Mouse (Mus musculus): ENCODE measurements around the gene Secisbp2l.

The Secisbp2l gene

DNA sequence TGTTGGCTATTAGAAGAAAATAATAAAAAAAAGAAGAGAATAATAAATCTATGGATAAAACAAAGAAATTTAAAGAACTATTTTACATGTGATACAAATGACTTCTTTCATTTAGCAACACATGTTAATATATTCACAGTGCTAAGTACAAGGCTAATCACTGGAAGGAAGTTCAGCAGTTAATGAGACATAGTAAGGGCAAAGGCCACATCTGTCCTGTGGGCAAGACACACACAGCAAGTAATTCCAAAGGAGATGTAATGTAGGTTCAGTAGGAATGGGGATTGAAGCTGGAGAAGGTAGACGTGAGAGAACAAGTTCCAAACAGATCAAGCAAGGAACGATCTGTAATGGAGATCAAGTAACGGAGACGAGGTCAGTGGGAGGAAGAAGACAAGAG, 1.7 kb upstream of the Secisbp2l start:
- DNase-seq (ENCODE audit: low read depth, low spot score): no peak

DNA sequence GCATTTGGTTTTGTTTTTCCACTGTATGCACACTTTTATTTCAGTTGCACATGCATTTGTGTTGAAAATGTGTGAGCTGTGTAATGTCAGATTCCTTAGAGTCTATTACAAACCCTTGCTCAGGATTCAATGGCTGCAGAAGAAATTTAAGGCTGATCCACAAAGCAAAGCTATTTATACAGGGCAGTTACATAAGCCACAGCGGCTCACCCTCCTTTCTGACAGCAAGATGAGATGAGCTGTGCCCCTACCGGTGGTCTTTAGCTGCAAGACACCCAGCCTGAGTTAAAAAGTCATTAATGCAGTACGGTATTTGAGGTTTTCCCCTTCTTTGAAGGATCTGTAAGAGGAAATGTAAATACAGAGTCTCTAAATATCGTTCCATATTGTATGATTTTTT, 1.2 kb upstream of the Secisbp2l start:
- DNase-seq (ENCODE audit: low read depth, low spot score): no peak

DNA sequence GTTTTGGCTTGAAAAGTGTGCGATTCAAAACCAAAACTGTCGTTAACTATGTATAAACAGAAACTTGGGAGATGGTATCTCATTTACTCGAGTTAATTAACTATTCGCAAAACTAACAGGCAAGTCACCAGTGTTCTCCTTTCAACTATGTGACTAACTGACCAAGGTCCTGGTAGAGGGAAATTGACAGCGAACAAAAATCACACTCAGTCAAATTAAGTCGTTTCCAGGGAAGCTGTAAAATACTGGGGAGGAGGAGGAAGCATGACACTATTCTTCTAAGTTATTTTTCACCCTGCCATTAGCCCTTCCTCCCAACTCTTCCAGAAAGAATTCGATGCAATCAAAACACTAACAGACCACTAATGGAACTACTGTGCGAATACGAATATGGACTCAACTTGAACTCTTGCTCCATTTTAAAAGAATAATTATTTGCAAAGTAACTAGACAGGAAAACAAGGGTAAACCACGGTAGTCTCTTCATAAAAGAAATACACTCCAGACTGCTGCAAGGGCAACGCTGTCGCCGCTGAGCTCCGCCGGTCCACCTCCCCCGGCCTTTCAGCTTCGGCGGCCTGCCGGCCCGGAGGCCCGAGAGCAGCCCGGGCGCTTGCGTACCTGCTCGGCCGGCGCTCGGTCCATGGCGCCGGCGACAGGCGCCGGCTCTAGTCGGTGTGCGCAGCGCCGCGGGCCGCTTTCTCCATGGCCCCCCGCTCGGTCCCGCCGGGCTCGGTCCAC, 522 bp downstream of the Secisbp2l start:
- DNase-seq (ENCODE audit: low read depth, low spot score): no peak

DNA sequence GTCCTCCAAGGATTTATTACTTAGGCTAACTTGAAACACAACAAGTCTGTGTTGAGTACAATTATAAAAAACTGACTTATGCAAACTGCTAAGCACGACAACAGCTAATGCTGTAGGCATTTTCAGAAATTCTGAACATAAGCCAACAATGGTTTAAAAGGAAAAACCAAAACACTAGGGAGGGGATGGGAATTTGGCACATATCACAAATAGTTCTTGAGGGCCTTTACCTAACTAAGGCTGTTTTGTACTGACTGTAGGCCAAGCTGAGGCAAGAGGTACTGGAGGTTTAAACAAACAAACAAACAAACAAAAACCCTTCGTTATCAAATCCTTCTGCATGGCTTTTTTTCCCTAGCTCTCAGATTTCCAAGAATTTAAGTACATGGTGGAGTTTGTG, 1.7 kb downstream of the Secisbp2l start:
- DNase-seq (ENCODE audit: low read depth, low spot score): no peak

DNA sequence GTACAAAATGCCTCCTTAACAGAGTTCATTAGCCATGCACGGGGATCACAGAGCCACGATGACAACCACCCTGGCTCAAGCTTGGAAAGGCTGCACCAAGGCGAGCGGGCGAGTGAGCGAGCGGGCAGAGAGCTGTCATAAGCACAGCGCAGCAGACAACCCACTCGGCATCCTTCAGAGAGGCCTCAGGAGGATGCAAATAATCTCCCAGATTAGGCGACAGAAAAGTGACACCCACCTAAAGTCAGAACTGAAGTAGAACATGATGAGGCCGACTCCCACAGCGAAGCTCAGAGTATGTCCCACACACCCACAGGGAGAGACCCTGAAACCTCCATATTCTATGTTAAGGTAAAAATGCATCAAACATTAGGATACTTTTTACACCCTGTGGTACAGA, 4.3 kb downstream of the Secisbp2l start:
- no peak for DNase-seq (ENCODE audit: low read depth, low spot score)

DNA sequence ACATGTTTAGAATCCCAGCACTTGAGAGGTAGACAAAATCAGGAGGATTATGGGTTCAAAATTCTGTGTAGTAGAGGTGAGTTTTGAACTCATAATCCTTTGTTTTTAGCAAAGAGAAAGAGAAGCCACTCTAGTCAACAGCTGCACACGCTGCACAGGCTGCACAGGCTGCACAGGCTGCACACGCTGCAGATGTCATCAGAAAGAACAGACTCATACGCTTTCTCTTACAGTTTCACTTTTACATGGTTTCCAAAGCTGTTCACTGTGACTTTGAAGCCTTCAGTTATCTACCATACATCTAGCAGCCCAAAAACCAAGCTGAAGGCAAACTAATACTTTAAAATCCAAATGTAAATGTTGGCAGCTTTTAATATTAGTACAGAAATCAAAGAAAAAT, 5.7 kb downstream of the Secisbp2l start:
- DNase-seq (ENCODE audit: low read depth, low spot score): no peak

DNA sequence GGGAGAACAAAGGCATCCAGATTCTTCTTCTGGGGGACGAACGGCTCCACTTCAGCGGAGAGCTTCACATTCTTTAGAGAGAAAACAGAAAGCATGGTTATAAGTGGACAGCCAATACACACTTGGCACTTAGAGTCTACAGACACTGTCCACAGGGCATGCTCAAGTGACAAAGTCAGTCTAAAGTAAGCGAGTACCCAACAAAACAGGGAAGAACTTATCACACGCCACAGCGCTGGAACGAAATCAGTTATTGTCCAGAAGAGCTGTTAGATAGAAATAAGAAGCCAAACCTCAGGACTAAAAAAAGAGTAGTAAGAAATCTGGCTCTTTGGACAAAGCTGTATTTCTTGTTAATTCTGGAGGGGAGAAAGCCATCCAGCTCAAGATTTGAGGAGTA, 7.0 kb downstream of the Secisbp2l start:
- peak; percentile 76 for DNase-seq (ENCODE audit: low read depth, low spot score)

DNA sequence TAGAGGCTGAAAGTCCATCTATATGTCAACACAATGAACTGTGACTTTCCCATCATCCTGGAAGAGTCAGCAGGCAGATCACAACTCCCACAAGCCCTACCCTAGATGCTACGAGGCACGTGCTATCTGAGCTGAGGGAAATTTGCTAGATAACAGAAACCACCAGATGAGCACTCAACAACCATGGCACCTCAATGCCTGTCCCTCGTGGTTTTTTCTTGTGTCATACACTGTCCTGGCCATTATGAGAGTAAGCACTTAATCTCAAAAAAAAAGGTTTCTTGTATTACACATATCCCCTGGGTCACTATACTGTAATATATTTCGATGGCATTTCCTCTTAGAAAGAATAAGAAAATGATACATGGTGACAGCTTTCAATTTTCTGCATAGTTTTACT, 7.8 kb downstream of the Secisbp2l start:
- DNase-seq (ENCODE audit: low read depth, low spot score): no peak

DNA sequence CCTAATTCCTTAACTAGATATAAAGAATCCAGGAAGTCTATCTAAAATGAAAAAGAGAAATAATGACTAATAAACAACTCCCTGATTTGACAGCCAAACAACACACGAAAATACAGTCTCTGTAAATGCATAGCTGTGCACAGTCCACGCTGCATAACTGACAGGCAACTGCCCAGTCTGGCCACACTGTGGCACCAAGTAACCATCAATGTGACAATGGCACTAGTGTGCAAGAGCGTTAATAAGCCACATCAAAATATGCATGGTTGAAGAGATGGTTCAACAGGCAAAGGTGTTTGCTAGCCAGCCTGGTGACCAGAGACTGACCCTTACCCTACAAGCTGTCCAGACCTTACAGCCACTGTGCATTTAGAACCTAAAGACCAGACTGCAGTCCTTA, 17.6 kb downstream of the Secisbp2l start:
- no peak for DNase-seq (ENCODE audit: low read depth, low spot score)

DNA sequence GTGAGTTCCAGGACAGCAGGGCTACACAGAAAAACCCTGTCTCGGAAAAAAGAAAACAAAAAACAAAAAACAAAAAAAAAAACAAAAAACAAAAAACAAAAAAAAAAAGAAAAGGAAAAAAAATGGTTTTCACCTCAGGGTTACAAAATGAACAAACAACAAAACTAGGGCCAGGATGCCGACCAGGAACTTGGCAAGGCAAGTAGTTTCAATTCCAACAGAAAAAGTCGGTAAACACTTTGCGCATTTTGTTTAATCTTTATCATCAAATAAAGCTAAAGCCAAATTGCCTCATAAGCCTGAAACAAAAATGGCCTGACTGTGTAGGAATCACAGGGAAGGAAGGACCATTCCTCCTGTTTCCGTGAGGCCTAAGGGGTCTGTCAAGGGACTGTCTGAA, 18.1 kb downstream of the Secisbp2l start:
- no peak for DNase-seq (ENCODE audit: low read depth, low spot score)

DNA sequence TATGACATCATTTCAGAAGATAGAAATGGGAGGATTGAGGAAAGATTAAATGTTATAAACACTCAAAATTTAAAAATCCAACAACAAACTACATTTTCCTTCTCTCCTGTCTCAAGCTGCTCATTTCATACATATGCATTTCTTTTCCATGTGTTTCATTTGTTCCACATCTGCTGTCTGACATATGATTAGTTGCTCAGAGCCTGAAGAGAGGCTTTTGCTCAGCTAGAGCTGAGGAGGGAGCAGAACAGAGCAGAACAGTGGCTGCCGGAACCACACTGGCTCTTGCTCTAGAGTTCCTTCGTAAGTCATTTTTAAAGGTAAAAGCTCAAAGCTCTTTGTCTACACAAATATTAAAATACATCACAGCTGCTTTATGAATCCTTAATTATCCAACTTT, 33.3 kb downstream of the Secisbp2l start:
- no peak for DNase-seq (ENCODE audit: low read depth, low spot score)

DNA sequence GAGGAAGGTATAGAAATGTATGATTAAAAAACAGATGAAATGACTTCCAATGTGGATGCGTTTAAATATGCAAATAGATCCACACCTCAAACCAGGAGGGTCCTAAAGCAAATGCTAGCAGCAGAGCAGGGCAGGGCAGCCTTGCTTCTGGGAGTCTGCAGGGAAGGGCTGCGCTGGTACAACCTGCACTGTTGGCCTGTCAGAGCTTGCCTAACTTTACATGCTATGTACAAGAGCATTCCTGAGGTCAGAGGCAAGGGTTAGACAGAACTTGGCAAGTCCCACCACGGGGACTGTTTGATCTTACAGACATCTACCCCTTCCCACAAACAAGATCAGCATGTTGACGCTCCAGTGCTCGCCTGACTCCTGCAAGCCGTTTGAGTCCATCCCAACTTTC, 43.3 kb downstream of the Secisbp2l start:
- DNase-seq (ENCODE audit: low read depth, low spot score): no peak

DNA sequence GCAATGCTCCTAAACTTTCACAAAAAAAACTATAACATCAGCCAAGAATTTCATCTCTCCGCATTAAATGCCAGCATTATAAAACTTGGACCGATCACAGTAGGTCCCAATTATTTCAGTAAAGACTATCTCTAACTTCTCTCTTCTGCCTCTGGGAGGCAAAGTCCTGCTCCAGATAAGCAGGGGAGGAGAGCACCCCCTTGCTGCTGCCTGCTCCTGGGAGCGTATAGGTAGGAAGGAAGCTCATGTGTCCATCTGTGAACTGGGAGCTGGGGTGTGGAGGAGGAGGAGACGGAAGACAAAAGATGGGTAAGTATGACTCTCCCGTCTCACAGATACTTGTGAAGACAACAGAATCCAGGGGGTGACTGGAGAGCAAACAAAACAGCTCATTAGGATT, 44.0 kb downstream of the Secisbp2l start:
- no peak for DNase-seq (ENCODE audit: low read depth, low spot score)

DNA sequence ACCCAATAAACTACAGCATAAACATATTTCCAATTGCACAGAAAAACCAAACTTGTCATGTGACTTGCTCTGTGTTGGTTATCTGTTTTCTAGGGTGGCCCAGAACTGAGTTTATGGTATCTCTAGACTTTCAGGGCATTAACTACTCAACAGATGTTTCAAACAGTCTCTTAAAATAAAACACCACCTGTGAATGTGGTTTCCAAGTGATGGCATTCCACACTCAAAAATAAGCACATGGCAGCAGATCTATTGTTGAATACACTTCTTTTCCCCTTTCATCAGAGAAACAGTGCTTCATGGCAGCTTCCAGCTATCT, 46.7 kb downstream of the Secisbp2l start:
- DNase-seq (ENCODE audit: low read depth, low spot score): no peak

DNA sequence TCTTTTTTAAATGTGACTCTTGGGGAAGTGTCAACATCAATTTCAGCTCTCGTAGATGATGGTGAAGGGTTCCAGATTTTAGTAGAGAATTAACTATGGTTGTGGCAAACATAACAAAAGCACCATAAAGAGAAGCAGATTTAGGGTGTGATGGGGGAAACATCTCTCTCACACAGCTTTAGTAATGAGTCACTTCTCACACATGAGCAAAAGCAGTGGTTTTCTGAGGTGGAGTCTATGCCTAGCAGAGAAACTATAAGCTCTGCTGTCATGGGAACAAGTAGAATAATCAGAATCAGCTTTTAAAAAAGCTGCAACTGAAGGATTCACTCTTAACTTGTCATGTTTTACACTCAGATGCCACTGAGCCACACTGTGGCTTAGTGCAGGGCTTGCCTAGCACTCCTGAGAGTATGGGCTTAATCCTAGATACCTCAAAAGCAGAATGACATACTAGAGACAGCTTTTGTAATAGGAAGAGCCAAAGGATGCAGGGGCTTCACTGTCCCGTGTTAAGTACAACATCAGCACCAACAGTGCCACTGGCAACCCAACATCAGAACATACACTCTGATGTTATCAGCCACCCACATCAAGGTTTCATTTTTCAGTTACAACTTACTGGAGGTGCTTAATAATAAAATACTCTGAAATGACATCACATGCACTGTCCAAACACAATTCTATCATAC, 47.2 kb downstream of the Secisbp2l start:
- DNase-seq (ENCODE audit: low read depth, low spot score): no peak

DNA sequence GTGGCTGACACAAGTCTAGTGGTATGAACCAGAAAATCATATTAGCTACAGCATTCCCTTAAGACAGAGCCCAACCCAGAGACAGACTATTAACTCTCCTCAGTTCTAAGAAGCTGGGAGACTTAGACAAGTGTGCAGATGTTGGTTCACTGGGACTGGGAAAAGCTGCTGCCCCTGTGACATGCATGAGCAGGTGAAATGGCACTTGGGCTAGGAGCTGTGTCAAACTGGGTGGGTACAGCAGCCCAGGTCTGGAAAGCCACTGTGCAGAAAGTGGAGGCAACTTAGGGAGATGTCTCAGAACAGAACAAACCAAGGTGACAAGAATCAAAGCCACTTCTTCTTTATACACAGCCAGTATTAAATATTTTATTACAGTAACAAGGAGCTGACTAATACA, 47.9 kb downstream of the Secisbp2l start:
- no peak for DNase-seq (ENCODE audit: low read depth, low spot score)

DNA sequence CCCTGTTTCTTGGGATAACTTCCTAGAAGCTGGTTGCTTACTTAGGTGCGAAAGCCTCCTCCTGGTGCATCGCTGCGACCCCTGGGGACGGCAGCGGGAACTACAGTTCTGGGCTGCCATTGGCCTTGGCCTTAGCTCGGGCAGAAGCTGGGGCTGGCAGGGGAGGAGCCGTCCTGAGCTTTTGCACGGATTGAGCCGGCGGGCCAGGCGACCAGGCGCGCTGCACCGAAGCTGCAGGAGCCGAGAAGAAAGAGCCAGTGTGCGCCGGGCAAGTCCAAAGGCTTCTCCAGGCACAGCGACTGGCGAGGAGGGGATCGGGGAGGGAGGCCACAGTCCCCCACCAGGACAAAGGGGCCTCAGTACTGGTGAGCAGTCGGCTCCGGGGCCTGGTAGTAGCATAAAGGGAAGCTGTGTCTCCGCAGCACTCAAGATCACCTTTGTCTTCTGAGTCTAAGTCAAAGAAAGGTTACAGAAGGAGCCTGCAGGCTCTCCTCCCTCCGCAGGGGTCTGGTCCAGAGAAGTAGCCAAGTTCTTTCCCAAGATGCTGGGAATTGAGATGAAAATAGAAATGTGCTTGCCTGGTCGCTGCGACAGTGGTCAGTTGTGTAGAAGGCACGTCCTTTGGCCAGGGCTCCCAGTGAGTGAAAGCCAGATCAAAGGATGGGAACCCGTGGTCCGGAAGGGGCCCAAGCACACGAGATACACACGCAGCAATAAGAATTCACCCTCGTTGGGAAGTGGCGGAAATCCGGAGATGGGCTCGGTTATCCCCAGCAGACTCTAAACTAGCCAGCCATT, 50.7 kb downstream of the Secisbp2l start:
- peak; percentile 92 for DNase-seq (ENCODE audit: low read depth, low spot score)

DNA sequence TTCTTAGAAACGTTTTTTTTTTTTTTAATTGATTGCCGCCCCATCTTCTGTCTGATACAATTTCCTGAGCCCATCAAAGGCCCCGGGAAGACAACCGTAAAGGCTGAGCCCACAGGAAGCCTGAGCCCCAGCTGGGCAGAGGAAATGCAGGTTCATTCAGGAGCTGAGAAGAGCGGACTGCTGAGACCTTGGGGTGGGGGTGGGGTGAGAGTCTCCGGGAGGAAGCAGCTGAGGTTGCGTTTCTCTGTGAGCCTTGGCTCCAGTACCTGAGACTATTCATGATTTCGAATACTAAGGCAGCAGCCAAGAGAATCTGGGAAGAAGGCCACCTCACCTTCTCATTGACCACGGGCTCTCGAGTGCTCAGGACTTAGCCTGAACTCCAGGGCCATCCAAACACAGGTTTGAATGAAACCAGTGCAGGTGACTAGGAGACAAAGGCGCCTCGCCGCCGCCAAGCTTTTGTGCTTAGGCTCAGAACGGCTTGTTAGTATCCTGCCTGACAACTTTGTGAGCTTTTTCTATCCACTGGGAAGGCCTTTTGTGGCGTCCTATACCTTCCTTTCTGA, 58.0 kb downstream of the Secisbp2l start:
- peak; percentile 82 for DNase-seq (ENCODE audit: low read depth, low spot score)

DNA sequence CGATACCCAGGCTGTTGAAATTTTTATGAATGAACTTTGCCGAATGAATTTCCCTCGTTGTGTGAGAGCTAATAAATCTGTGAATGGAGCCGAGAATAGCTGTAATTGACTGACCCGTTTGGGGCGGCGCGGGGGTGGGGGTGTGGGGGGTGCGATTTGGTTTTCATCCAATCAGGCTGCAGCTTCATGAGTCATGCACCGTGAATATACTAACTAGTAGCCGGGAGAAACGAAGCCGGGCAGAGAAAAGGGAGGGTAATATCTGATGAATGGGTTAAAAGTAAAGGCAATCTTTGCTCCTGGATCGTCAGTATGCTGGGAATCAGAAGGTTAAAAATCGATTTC, 58.6 kb downstream of the Secisbp2l start, which contains the start of gene Shc4:
Gene Shc4, minus strand, starts transcription at position 63 of the 345 bp plus-strand sequence.
- no peak for DNase-seq (ENCODE audit: low read depth, low spot score)

DNA sequence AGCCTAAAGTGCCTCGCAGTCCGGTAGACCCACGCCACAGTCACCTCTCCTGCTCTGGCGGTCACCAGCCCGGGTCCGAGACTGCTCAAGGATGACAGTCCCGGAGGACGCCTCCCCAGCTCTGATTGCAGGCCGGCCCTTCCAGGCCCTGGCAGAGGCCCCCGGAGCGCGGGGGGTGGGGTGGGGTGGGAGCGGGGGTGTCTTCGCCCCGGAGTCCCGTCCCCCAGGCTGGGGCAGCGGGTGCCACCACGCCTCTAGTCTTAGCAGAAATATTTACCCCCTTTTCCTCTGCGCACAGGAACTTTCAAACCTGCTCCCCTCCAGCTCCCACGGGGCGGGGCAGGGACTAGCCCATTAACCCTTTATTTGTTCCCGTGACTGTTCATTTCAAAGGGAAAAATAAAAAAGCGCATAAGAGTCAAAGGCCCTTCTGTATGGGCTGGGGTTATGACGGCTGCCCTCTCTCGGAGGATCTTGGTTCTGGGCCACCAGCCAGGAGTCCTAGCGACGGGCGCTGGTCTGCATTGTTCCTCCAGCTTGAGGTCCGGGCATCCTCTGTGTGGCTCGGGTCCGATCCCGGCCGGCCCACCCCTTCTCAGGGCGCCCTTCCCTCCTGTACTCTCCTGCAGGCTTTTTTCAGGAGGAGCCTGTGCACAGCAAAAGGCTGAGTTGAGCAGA, 59.1 kb downstream of the Secisbp2l start:
- peak; percentile 45 for DNase-seq (ENCODE audit: low read depth, low spot score)

DNA sequence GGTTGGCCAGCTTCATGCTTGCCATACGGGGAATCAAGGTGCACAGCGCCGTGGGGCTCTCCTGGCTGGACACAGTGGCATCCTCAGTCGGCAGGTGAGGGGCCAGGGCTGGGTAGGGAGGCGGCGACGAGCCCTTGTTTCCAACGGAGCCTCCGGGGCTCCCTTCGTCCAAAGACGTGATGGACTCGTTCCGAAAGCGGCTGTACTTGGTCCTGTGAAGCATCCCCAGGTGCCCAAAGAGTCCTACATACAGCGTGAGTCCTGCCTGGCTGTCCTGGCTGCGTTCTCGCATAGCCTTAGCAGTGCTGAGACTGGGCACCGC, 59.6 kb downstream of the Secisbp2l start:
- no peak for DNase-seq (ENCODE audit: low read depth, low spot score)

DNA sequence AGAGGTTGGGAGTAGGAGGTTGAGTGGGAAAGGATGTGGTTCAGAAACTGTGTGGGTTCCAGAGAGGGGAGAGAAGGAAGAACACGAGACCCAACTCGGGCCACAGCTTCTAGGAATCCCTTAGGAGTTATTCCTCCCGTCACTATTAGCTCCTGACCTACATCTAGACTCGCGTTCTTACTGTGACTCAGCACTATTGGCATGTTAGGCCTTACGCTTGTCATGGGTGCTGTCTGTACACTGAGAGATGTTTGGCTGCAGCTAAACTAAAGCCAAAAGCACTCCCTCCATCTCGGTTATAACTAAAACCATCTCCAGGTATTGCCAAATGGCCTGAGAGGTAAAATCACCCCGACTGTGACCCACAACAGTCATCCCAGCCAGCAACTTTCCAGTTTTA, 66.1 kb downstream of the Secisbp2l start:
- DNase-seq (ENCODE audit: low read depth, low spot score): peak; percentile 56

Measured in R1 (cell line).